Mouse (Mus musculus): Measurements from ENCODE around the gene Mybph. TPM values are rescaled to one million over a fixed set of nuclear protein-coding genes. Genes with fewer than 3 reads are reported as not detected.

Gene Mybph
- total RNA-seq, 2 experiments from 2014 or later = not detected

GRCm38 (mm10) chr1:134205296-134206018, 12.2 kb downstream of the Mybph start:
- ATAC-seq (replicated peaks; ENCODE audit: low FRiP score, poor library complexity, severe bottlenecking) = no peak

- no peak for ATAC-seq (replicated peaks; ENCODE audit: low FRiP score, poor library complexity, severe bottlenecking)
Observed at GRCm38 (mm10) chr1:134206085-134206484, 12.8 kb downstream of the Mybph start.

- ATAC-seq (replicated peaks; ENCODE audit: low FRiP score, poor library complexity, severe bottlenecking) = no peak
Observed at GRCm38 (mm10) chr1:134210179-134210755, 17.0 kb downstream of the Mybph start.

GRCm38 (mm10) chr1:134211043-134211442, 17.8 kb downstream of the Mybph start:
- ATAC-seq (replicated peaks; ENCODE audit: low FRiP score, poor library complexity, severe bottlenecking) = no peak

GRCm38 (mm10) chr1:134211631-134212030, 18.4 kb downstream of the Mybph start:
- no peak for ATAC-seq (replicated peaks; ENCODE audit: low FRiP score, poor library complexity, severe bottlenecking)

GRCm38 (mm10) chr1:134212351-134212750, 19.1 kb downstream of the Mybph start:
- ATAC-seq (replicated peaks; ENCODE audit: low FRiP score, poor library complexity, severe bottlenecking) = no peak

GRCm38 (mm10) chr1:134213405-134213804, 20.2 kb downstream of the Mybph start:
- no peak for ATAC-seq (replicated peaks; ENCODE audit: low FRiP score, poor library complexity, severe bottlenecking)

- no peak for ATAC-seq (replicated peaks; ENCODE audit: low FRiP score, poor library complexity, severe bottlenecking)
Observed at GRCm38 (mm10) chr1:134215059-134215458, 21.8 kb downstream of the Mybph start.

GRCm38 (mm10) chr1:134215751-134216628, 22.7 kb downstream of the Mybph start:
- ATAC-seq (replicated peaks; ENCODE audit: low FRiP score, poor library complexity, severe bottlenecking) = no peak

- no peak for ATAC-seq (replicated peaks; ENCODE audit: low FRiP score, poor library complexity, severe bottlenecking)
Observed at GRCm38 (mm10) chr1:134216629-134216971, 23.4 kb downstream of the Mybph start.

GRCm38 (mm10) chr1:134217028-134217481, 23.8 kb downstream of the Mybph start:
- ATAC-seq (replicated peaks; ENCODE audit: low FRiP score, poor library complexity, severe bottlenecking) = no peak

- no peak for ATAC-seq (replicated peaks; ENCODE audit: low FRiP score, poor library complexity, severe bottlenecking)
Observed at GRCm38 (mm10) chr1:134217942-134218341, 24.7 kb downstream of the Mybph start.

- no peak for ATAC-seq (replicated peaks; ENCODE audit: low FRiP score, poor library complexity, severe bottlenecking)
Observed at GRCm38 (mm10) chr1:134219608-134220007, 26.4 kb downstream of the Mybph start.

GRCm38 (mm10) chr1:134221172-134221571, 27.9 kb downstream of the Mybph start:
- no peak for ATAC-seq (replicated peaks; ENCODE audit: low FRiP score, poor library complexity, severe bottlenecking)

- no peak for ATAC-seq (replicated peaks; ENCODE audit: low FRiP score, poor library complexity, severe bottlenecking)
Observed at GRCm38 (mm10) chr1:134222122-134223055, 29.1 kb downstream of the Mybph start.

- ATAC-seq (replicated peaks; ENCODE audit: low FRiP score, poor library complexity, severe bottlenecking) = no peak
Observed at GRCm38 (mm10) chr1:134224649-134225227, 31.5 kb downstream of the Mybph start.

- ATAC-seq (replicated peaks; ENCODE audit: low FRiP score, poor library complexity, severe bottlenecking) = no peak
Observed at GRCm38 (mm10) chr1:134225375-134225774, 32.1 kb downstream of the Mybph start.

GRCm38 (mm10) chr1:134226739-134227138, 33.5 kb downstream of the Mybph start:
- no peak for ATAC-seq (replicated peaks; ENCODE audit: low FRiP score, poor library complexity, severe bottlenecking)
